Mouse (Mus musculus) neural tube, embryonic 10.5 days (tissue): ENCODE data around the gene Dmrt1.
"Not testable (repeated sequence)": the region's sequence is repeated elsewhere in the genome, so short reads cannot be mapped to it uniquely, and the experiment has no call there.

Experiments
- DNase-seq: peaks from one replicate; pipeline ENCODE4 v3.0.0-alpha.2; 2017; ENCODE audit warnings: low spot score; ENCODE audit errors: extremely low spot score

The Dmrt1 gene

GRCm38 (mm10) chr19:25505360-25506196, at the start of gene Dmrt1:
Dmrt1 (plus strand) TSS chr19:25505618.
- peak; percentile 68 for DNase-seq

DNA sequence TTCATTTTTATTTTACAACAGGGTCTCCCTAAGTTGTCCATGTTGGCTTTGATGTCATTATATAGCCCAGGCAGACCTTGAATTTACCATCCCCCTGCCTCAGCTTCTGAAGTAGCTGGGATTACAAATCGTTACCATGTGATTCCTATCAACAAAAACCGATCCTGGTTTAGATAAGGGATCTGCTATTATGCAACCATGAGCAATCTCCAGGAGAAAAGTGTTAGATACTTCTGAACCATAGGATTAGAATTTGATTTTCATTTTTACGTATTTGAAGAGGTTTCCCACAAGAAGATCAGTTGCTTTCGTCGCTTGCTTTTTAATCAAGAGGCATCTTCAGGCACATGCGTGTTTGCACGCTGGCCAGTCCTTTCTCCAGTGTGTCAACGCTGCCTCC, 44.7 kb upstream of the Dmrt1 start:
- DNase-seq, result no peak

- DNase-seq, result no peak
Measured at GRCm38 (mm10) chr19:25461553-25462320, 43.7 kb upstream of the Dmrt1 start.

GRCm38 (mm10) chr19:25475806-25476205, 29.6 kb upstream of the Dmrt1 start:
- not testable (repeated sequence) for DNase-seq

DNA sequence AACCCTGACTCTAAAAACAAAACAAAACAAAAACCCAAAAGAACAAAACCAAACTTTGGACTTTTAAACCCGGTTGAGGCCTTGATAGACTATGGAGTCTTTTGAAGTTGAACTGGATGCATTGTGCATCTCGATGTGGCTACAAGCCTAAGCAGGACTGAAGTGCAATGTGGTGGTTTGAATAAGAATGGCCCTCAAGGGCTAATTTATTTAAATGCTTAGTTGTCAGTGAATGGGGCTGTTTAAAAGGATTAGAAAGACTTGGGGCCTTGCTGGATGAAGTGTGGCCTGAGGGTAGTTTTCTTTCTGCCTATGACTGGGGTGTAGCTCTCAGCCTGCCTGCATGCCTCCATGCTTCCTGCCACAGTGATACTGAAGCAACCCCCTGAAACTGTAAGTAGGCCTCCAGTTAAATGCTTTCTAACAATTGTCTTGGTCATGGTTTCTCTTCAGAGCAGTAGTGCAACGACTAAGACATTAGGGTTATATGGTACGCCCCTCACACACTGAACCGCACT, 26.2 kb upstream of the Dmrt1 start:
- DNase-seq, result no peak

- DNase-seq, result no peak
Measured at GRCm38 (mm10) chr19:25480820-25481219, 24.6 kb upstream of the Dmrt1 start.

GRCm38 (mm10) chr19:25486561-25486960, 18.9 kb upstream of the Dmrt1 start:
- DNase-seq, result peak; percentile 34

GRCm38 (mm10) chr19:25487350-25487749, 18.1 kb upstream of the Dmrt1 start:
- DNase-seq, result no peak

DNA sequence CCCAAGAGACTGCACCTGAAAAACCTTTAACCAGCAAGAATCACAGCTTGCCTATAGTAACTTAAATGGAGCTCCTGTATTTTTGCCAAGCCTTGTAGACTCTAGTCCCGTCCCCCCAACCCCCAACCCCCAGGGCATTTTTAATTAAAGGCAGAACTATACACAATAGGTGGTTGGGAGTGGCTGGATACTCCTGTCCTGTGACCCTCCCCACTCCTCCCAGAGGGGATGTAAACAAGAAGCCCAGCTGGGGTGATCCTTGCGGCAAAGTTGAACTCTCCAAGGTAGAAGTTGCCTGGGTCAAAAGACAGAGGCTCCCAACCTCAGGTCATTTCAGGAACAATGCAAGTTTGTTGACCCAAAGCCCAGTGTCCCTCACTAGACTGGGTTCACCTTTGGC, 16.9 kb upstream of the Dmrt1 start:
- no peak for DNase-seq

DNA sequence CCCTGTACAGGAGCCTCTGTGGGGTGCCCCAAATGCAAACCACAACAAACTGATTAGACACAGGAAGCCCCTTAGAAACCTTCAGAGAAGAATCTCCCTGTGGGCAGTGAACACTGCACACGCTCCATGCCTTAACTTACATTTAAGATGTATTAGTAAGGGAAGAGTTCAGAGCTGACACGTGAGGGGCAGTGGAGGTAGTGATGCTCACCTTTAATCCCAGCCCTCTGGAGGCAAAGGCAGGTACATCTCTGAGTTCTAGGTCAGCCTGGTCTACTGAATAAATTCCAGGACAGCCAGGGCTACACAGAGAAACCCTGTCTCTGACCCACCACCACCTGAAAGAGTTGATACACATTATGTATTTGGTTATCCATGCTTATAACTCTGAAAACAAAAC, 15.9 kb upstream of the Dmrt1 start:
- DNase-seq, result no peak

DNA sequence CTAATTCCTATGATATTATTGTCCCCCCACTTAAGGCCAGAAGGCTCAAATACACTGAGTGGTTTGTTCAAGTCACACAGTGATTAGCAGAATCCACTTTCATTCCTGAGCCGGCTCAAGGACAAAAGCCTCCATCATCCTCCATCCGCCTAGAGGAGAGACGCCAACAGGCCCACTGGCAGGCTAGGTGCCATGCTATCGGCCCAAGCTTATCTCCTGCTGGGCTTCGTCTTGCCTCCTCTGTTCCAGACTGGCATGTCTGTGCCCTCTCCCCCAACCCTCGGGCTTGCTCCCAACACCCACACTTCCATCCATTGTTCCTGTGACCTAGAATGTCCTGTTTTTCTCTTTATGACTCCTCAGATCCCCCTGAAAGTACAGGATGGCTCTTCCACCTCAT, 8.0 kb upstream of the Dmrt1 start:
- DNase-seq, result no peak

GRCm38 (mm10) chr19:25504878-25505277, 540 bp upstream of the Dmrt1 start:
- DNase-seq, result no peak

DNA sequence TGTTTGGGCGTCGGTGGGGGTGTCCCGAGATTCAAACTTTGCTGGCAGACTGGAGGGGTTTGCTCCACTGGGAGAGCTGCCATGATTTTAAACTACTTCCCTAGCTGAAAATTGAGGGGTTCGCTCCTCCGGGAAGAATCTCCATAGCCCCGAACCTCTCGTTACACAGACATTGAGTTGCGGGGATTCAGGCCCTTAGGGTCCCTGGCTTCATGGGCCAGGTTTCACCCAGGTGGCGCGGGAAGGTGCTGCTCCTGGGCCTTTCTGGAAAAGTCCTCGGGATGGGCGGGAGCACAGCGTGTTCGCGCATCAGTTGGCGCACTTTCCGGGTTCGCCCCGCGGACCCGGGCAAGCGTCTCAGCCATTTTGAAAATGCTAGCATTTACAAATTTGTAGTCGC, 1.2 kb downstream of the Dmrt1 start:
- peak; percentile 49 for DNase-seq

- no peak for DNase-seq
Measured at GRCm38 (mm10) chr19:25514986-25515530, 9.6 kb downstream of the Dmrt1 start.

GRCm38 (mm10) chr19:25524156-25524555, 18.7 kb downstream of the Dmrt1 start:
- DNase-seq, result no peak

- DNase-seq, result no peak
Measured at GRCm38 (mm10) chr19:25525726-25526125, 20.3 kb downstream of the Dmrt1 start.

DNA sequence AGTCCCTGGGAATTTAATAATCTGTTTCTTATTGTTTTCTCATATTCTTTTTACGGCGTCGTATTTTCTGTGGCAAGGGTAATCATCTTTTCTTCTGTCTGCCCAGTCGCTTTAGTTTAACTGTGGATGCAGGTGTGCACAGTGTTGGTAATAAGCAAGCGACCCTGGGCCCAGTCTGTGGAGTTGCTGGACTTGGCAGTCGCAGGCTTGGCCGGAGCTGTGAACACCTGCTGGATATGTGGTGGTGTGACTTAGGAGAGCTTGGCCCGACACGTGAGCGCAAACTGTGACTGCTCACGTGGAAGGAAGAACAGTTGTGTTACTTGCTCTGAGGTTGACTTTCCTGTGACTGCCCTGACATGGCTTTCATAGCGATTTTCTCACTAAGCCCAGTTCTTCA, 24.3 kb downstream of the Dmrt1 start:
- DNase-seq, result no peak

GRCm38 (mm10) chr19:25545714-25546340, 40.4 kb downstream of the Dmrt1 start:
- peak; percentile 60 for DNase-seq

- DNase-seq, result no peak
Measured at GRCm38 (mm10) chr19:25547086-25547643, 41.7 kb downstream of the Dmrt1 start.

DNA sequence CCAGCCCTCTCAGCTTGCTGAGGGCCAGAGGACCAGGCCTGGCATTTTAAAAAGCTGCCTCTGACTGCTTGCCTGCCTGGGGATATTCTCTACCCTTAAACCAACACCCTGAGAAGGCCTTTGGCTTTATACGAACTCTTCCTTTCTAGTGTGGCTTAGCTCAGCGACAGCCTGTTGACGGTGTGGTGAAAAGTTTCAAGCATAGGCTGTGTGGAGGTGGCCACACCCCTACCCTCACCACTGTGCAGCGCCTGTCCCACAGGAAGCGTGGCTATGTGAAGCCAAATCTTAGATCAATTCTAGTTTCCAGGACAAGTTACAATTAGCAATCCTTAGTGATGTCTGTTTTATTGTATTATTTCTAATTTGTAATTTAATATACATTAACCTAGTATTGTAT, 44.9 kb downstream of the Dmrt1 start:
- no peak for DNase-seq

DNA sequence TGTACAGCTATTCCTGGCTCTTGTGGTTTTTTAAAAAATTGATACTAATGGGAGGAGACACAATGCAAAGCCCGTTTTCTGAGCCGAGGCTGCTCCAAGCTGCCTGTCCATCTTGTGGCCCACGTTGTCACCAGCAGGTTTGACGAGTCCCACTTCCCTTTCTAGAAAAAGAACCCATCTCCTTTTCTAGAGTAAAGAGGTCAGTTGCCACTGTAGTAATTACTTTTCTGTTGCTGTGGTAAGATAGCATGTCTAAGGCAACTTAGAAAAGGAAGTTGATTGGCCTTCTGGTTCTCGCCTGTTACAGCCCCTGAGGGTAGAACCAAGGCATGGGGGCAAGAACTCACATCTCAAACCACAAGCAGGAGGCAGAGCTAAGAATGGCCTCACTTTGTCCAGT, 45.6 kb downstream of the Dmrt1 start:
- DNase-seq, result no peak
